Mouse (Mus musculus) MEL (cell line): Measurements from ENCODE around the gene Ywhag. TPM values are rescaled to one million over a fixed set of nuclear protein-coding genes. Genes with fewer than 3 reads are reported as not detected.

Source experiments
- DNase-seq: peaks from one replicate; pipeline ENCODE4 v3.0.0; 2011; ENCODE audit warnings: low read depth, low spot score
- H3K27ac ChIP-seq: 2 replicates; pipeline ENCODE4 v1.5.1; 2012; ENCODE audit warnings: low read depth, mild to moderate bottlenecking, control low read depth, low read length, moderate library complexity; ENCODE audit not compliant: control insufficient read depth
- H3K27me3 ChIP-seq, 2 experiments: fragments of 150-350 bp in 1 of 2; sonication (generic) in 1 of 2; 2 replicates each; pipeline ENCODE4 v1.6.1; 2012; ENCODE audit warnings: low read length in 2 of 2, mild to moderate bottlenecking in 2 of 2, improper control_type of control experiment in 1 of 2, moderate library complexity in 1 of 2; ENCODE audit not compliant: insufficient read depth in 2 of 2, control insufficient read depth in 1 of 2
- H3K36me3 ChIP-seq, 2 experiments: 2 replicates each; pipeline ENCODE4 v1.6.1; 2012 to 2014; ENCODE audit warnings: low read length in 2 of 2, improper control_type of control experiment in 1 of 2, inconsistent platforms in 1 of 2, mild to moderate bottlenecking in 1 of 2; ENCODE audit not compliant: insufficient read depth in 2 of 2, control insufficient read depth in 1 of 2
- H3K4me1 ChIP-seq, 2 experiments: fragments of 150-350 bp in 1 of 2; sonication (generic) in 1 of 2; 2 replicates each; pipeline ENCODE4 v1.6.1; 2012; ENCODE audit warnings: low read length in 2 of 2, improper control_type of control experiment in 1 of 2, mild to moderate bottlenecking in 1 of 2; ENCODE audit not compliant: insufficient read depth in 2 of 2, control insufficient read depth in 1 of 2
- H3K4me3 ChIP-seq, 2 experiments: fragments of 150-350 bp in 1 of 2; sonication (generic) in 1 of 2; 2 replicates each; pipeline ENCODE4 v1.5.1; 2012; ENCODE audit warnings: low read depth in 2 of 2, low read length in 2 of 2, mild to moderate bottlenecking in 2 of 2, moderate library complexity in 2 of 2, control low read depth in 1 of 2, improper control_type of control experiment in 1 of 2; ENCODE audit not compliant: control insufficient read depth in 1 of 2, insufficient read depth in 1 of 2
- H3K79me2 ChIP-seq: 2 replicates; pipeline ENCODE4 v1.6.1; 2012; ENCODE audit warnings: mild to moderate bottlenecking, low read length, moderate library complexity; ENCODE audit not compliant: control insufficient read depth, poor library complexity, insufficient read depth
- H3K9ac ChIP-seq: 2 replicates; pipeline ENCODE4 v1.6.1; 2012; ENCODE audit warnings: low read depth, mild to moderate bottlenecking, control low read depth, low read length, moderate library complexity; ENCODE audit not compliant: control insufficient read depth, poor library complexity, severe bottlenecking
- H3K9me3 ChIP-seq: fragments of 150-350 bp; sonication (generic); replicated peaks from 2 replicates; pipeline ENCODE4 v1.6.1; 2012; ENCODE audit warnings: mild to moderate bottlenecking, low read length, improper control_type of control experiment, moderate library complexity; ENCODE audit not compliant: insufficient read depth
- BHLHE40 ChIP-seq: IDR thresholded peaks from 2 replicates; pipeline ENCODE4 v1.6.1; 2012; ENCODE audit warnings: low read depth, mild to moderate bottlenecking, inconsistent platforms, low read length, improper control_type of control experiment, borderline replicate concordance
- CHD2 ChIP-seq: IDR thresholded peaks from 2 replicates; pipeline ENCODE4 v1.6.1; 2011; ENCODE audit warnings: low read length, improper control_type of control experiment
- CTCF ChIP-seq, 3 experiments: IDR thresholded peaks in 2 of 3; conservative IDR thresholded peaks in 1 of 3; 2 replicates each; pipeline ENCODE4 v1.5.1; 2011 to 2012; ENCODE audit warnings: low read length in 3 of 3, low read depth in 2 of 3, mild to moderate bottlenecking in 2 of 3, improper control_type of control experiment in 1 of 3, inconsistent platforms in 1 of 3, mixed read lengths in 1 of 3, moderate library complexity in 1 of 3; ENCODE audit not compliant: control insufficient read depth in 1 of 3, insufficient read depth in 1 of 3, poor library complexity in 1 of 3, severe bottlenecking in 1 of 3
- ELF1 ChIP-seq: IDR thresholded peaks from 2 replicates; pipeline ENCODE4 v1.6.1; 2014; ENCODE audit warnings: low read depth, mild to moderate bottlenecking, inconsistent platforms, low read length, improper control_type of control experiment, moderate library complexity
- EP300 ChIP-seq, 2 experiments: IDR thresholded peaks; 2 replicates each; pipeline ENCODE4 v1.6.1; 2011; ENCODE audit warnings: improper control_type of control experiment in 2 of 2, low read length in 2 of 2, low read depth in 1 of 2, mild to moderate bottlenecking in 1 of 2
- ETS1 ChIP-seq: IDR thresholded peaks from 2 replicates; pipeline ENCODE4 v1.6.1; 2012; ENCODE audit warnings: low read depth, mild to moderate bottlenecking, inconsistent platforms, low read length, improper control_type of control experiment, moderate library complexity
- GATA1 ChIP-seq: IDR thresholded peaks from 2 replicates; pipeline ENCODE4 v1.6.1; 2011; ENCODE audit warnings: low read depth, low read length, improper control_type of control experiment
- HCFC1 ChIP-seq: IDR thresholded peaks from 2 replicates; pipeline ENCODE4 v1.6.1; 2012; ENCODE audit warnings: low read depth, mild to moderate bottlenecking, inconsistent platforms, low read length, improper control_type of control experiment, moderate library complexity
- JUND ChIP-seq: IDR thresholded peaks from 2 replicates; pipeline ENCODE4 v1.6.1; 2011; ENCODE audit warnings: low read depth, mild to moderate bottlenecking, improper control_type of control experiment, low read length
- KAT2A ChIP-seq: conservative IDR thresholded peaks from 2 replicates; pipeline ENCODE4 v1.6.1; 2012; ENCODE audit warnings: low read depth, low read length, improper control_type of control experiment, inconsistent platforms
- MAFK ChIP-seq: IDR thresholded peaks from 2 replicates; pipeline ENCODE4 v1.6.1; 2011; ENCODE audit warnings: low read depth, mild to moderate bottlenecking, low read length, improper control_type of control experiment, borderline replicate concordance
- MAX ChIP-seq: IDR thresholded peaks from 2 replicates; pipeline ENCODE4 v1.6.1; 2011; ENCODE audit warnings: low read length, improper control_type of control experiment
- MAZ ChIP-seq: IDR thresholded peaks from 2 replicates; pipeline ENCODE4 v1.6.1; 2012; ENCODE audit warnings: low read depth, mild to moderate bottlenecking, inconsistent platforms, low read length, improper control_type of control experiment
- MEF2A ChIP-seq: IDR thresholded peaks from 2 replicates; pipeline ENCODE4 v1.6.1; 2014; ENCODE audit warnings: low read depth, mild to moderate bottlenecking, inconsistent platforms, low read length, improper control_type of control experiment; ENCODE audit not compliant: poor library complexity, insufficient replicate concordance, severe bottlenecking; ENCODE audit errors: extremely low read depth
- MXI1 ChIP-seq: IDR thresholded peaks from 2 replicates; pipeline ENCODE4 v1.6.1; 2011; ENCODE audit warnings: mild to moderate bottlenecking, low read depth, low read length, improper control_type of control experiment
- MYC ChIP-seq: IDR thresholded peaks from 2 replicates; pipeline ENCODE4 v1.6.1; 2011; ENCODE audit warnings: low read depth, mild to moderate bottlenecking, low read length, improper control_type of control experiment, moderate library complexity
- NELFE ChIP-seq: IDR thresholded peaks from 2 replicates; pipeline ENCODE4 v1.6.1; 2011; ENCODE audit warnings: low read depth, low read length, improper control_type of control experiment
- NRF1 ChIP-seq: IDR thresholded peaks from 2 replicates; pipeline ENCODE4 v1.6.1; 2014; ENCODE audit warnings: low read depth, mild to moderate bottlenecking, inconsistent platforms, low read length, improper control_type of control experiment, moderate library complexity; ENCODE audit not compliant: poor library complexity, insufficient read depth, severe bottlenecking
- POLR2A ChIP-seq, 2 experiments: IDR thresholded peaks; 2 replicates each; pipeline ENCODE4 v1.6.1; 2011 to 2012; ENCODE audit warnings: low read length in 2 of 2, mild to moderate bottlenecking in 2 of 2, control low read depth in 1 of 2, improper control_type of control experiment in 1 of 2, low read depth in 1 of 2, moderate library complexity in 1 of 2; ENCODE audit not compliant: control insufficient read depth in 1 of 2, insufficient read depth in 1 of 2, poor library complexity in 1 of 2
- POLR2AphosphoS2 ChIP-seq: IDR thresholded peaks from 2 replicates; pipeline ENCODE4 v1.6.1; 2011; ENCODE audit warnings: low read length, improper control_type of control experiment
- POLR2AphosphoS5 ChIP-seq: IDR thresholded peaks from 2 replicates; pipeline ENCODE4 v1.6.1; 2012; ENCODE audit warnings: low read depth, borderline replicate concordance, mild to moderate bottlenecking, inconsistent platforms, low read length, moderate library complexity, mixed read lengths
- SIN3A ChIP-seq: IDR thresholded peaks from 2 replicates; pipeline ENCODE4 v1.6.1; 2012; ENCODE audit warnings: low read length, improper control_type of control experiment, inconsistent platforms
- TAL1 ChIP-seq: IDR thresholded peaks from 2 replicates; pipeline ENCODE4 v1.6.1; 2012; ENCODE audit warnings: mild to moderate bottlenecking, inconsistent platforms, low read length, moderate library complexity, mixed read lengths
- TBP ChIP-seq: IDR thresholded peaks from 2 replicates; pipeline ENCODE4 v1.8.0; 2011; ENCODE audit warnings: low read depth, low read length, improper control_type of control experiment
- TCF12 ChIP-seq: IDR thresholded peaks from 2 replicates; pipeline ENCODE4 v1.6.1; 2014; ENCODE audit warnings: low read depth, mild to moderate bottlenecking, inconsistent platforms, low read length, improper control_type of control experiment, moderate library complexity
- USF1 ChIP-seq: IDR thresholded peaks from 2 replicates; pipeline ENCODE4 v1.6.1; 2014; ENCODE audit warnings: low read depth, mild to moderate bottlenecking, inconsistent platforms, low read length, improper control_type of control experiment, moderate library complexity
- USF2 ChIP-seq, 2 experiments: IDR thresholded peaks; 2 replicates each; pipeline ENCODE4 v1.6.1; 2011 to 2012; ENCODE audit warnings: improper control_type of control experiment in 2 of 2, low read length in 2 of 2, borderline replicate concordance in 1 of 2, inconsistent platforms in 1 of 2, low read depth in 1 of 2, mild to moderate bottlenecking in 1 of 2; ENCODE audit not compliant: insufficient read depth in 1 of 2
- ZC3H11A ChIP-seq: IDR thresholded peaks from 2 replicates; pipeline ENCODE4 v1.6.1; 2012; ENCODE audit warnings: low read depth, mild to moderate bottlenecking, inconsistent platforms, low read length, improper control_type of control experiment
- ZKSCAN1 ChIP-seq: IDR thresholded peaks from 2 replicates; pipeline ENCODE4 v1.6.1; 2012; ENCODE audit warnings: low read depth, mild to moderate bottlenecking, inconsistent platforms, low read length, improper control_type of control experiment, moderate library complexity
- ZMIZ1 ChIP-seq: IDR thresholded peaks from 2 replicates; pipeline ENCODE4 v1.6.1; 2012; ENCODE audit warnings: low read depth, mild to moderate bottlenecking, inconsistent platforms, low read length, improper control_type of control experiment, moderate library complexity
- ZNF384 ChIP-seq: IDR thresholded peaks from 2 replicates; pipeline ENCODE4 v1.6.1; 2012; ENCODE audit warnings: low read depth, mild to moderate bottlenecking, inconsistent platforms, low read length, improper control_type of control experiment
- polyA plus RNA-seq, 2 experiments: library from polyadenylated mRNA; stranded (reverse) in 1 of 2; unstranded in 1 of 2; fragments of >175 nt in 1 of 2; fragments of >200 nt in 1 of 2; gene quantifications; 2 replicates each; pipeline versions ENCODE4 v1.2.1 to v1.2.4; 2012; ENCODE audit warnings: low replicate concordance in 2 of 2, low read depth in 1 of 2; ENCODE audit not compliant: insufficient read length in 2 of 2, insufficient read depth in 1 of 2, missing spikeins in 1 of 2
- total RNA-seq: library from RNA; depleted of rRNA; stranded (reverse); fragments of 300-350 nt; gene quantifications from 2 replicates; pipeline ENCODE4 v1.2.3, GENCODE M21; 2012; rRNA removed

Ywhag gene
- 109 and 116 TPM in 2 replicates for total RNA-seq
- polyA plus RNA-seq, result 100 to 1,000 TPM; 268 to 295 TPM

- 0 out of 2 replicates have a peak, but pooled peaks have one; percentile 30 for TF ChIP-seq BHLHE40
- no peak for TF ChIP-seq USF2 (IDR thresholded peaks at IDR 0.05; ENCODE audit: borderline replicate concordance in 1 of 2, insufficient read depth in 1 of 2, low read depth in 1 of 2, low read length in 2 of 2)
- peak; percentile 78 for TF ChIP-seq MAX
- TF ChIP-seq MYC, result peak; percentile 73
- TF ChIP-seq MXI1, result peak; percentile 70; the same call in 1 of the 2 replicates
- TF ChIP-seq POLR2A (IDR thresholded peaks at IDR 0.05; ENCODE audit: control insufficient read depth in 1 of 2, insufficient read depth in 1 of 2, low read depth in 1 of 2, low read length in 2 of 2, poor library complexity in 1 of 2), result peak; percentile 91 to 95
- TF ChIP-seq NELFE, result peak; percentile 100
- TF ChIP-seq POLR2AphosphoS5, result 0 out of 2 replicates have a peak, but pooled peaks have one; percentile 70
- TF ChIP-seq ETS1, result 0 out of 2 replicates have a peak, but pooled peaks have one; percentile 1
- TF ChIP-seq POLR2AphosphoS2, result peak; percentile 98
- peak; percentile 98 for TF ChIP-seq ZMIZ1
- peak; percentile 96 for TF ChIP-seq MAZ
- peak; percentile 45 for TF ChIP-seq ELF1
- TF ChIP-seq ZC3H11A, result no peak
- no peak for TF ChIP-seq MEF2A
- TF ChIP-seq CTCF (IDR thresholded peaks at IDR 0.05 in 2 of 3, conservative IDR thresholded peaks at IDR 0.05 in 1 of 3; ENCODE audit: control insufficient read depth in 1 of 3, insufficient read depth in 1 of 3, low read depth in 2 of 3, low read length in 3 of 3, poor library complexity in 1 of 3, severe bottlenecking in 1 of 3), result peak; percentile 29 to 68 (median 61); a peak in 5 of 6 replicates
- peak; percentile 50 for TF ChIP-seq SIN3A
- no peak for TF ChIP-seq JUND
- TF ChIP-seq GATA1, result no peak
- no peak for TF ChIP-seq MAFK
- peak; percentile 100 for TF ChIP-seq ZNF384
- TF ChIP-seq EP300 (IDR thresholded peaks at IDR 0.05; ENCODE audit: low read depth in 1 of 2, low read length in 2 of 2), result peak in 1 of 2 experiments; percentile 23; a peak in 2 of 4 replicates
- TF ChIP-seq TBP, result peak; percentile 90
- peak; percentile 72; the same call in 1 of the 2 replicates for TF ChIP-seq ZKSCAN1
- no peak for TF ChIP-seq CHD2
- peak; percentile 80 for TF ChIP-seq KAT2A
- peak; percentile 73 for TF ChIP-seq USF1
- TF ChIP-seq NRF1, result peak; percentile 94
- TF ChIP-seq TAL1, result no peak
- TF ChIP-seq TCF12, result peak; percentile 70
- TF ChIP-seq HCFC1, result peak; percentile 97
- Histone ChIP-seq H3K9me3 (no peaks in the 10 kb centered on the region), H3K27ac (peak within 1 kb of the TSS; percentile 97), H3K9ac (peak within 1 kb of the TSS; percentile 97), H3K4me1 (peaks cover 4 to 26% of the 10 kb centered on the region in 2 experiments), H3K27me3 (no peaks in the 10 kb centered on the region), H3K4me3 (peak within 1 kb of the TSS; percentile 78 to 97), H3K79me2 (peaks cover 45% of the 10 kb centered on the region), H3K36me3 (peaks cover 18 to 38% of the 10 kb centered on the region in 2 experiments)
- DNase-seq, result peak; percentile 97
Observed at GRCm38 (mm10) chr5:135934481-135935175, at the start of gene Ywhag. Gene Ywhag, minus strand, starts transcription at chr5:135934616.
